Mouse (Mus musculus) E14TG2a.4 (cell line): ENCODE measurements around the gene Pef1.

Source experiments
- CTCF ChIP-seq: conservative IDR thresholded peaks from 2 replicates; pipeline ENCODE4 v1.5.1; 2014; ENCODE audit warnings: low read length
- NANOG ChIP-seq: IDR thresholded peaks from 2 replicates; pipeline ENCODE4 v1.6.1; 2014; ENCODE audit warnings: borderline replicate concordance, low read length, mixed read lengths
- POU5F1 ChIP-seq: IDR thresholded peaks from 2 replicates; pipeline ENCODE4 v1.6.1; 2014; ENCODE audit warnings: low read length, borderline replicate concordance

GRCm38 (mm10) chr4:130166061-130166460 is 63.7 kb downstream of the Pef1 start:
- TF ChIP-seq CTCF (no peak), NANOG (no peak), POU5F1 (no peak)
